9 mouse cellular contexts compared by ENCODE assay signal in the genomic region with DNA sequence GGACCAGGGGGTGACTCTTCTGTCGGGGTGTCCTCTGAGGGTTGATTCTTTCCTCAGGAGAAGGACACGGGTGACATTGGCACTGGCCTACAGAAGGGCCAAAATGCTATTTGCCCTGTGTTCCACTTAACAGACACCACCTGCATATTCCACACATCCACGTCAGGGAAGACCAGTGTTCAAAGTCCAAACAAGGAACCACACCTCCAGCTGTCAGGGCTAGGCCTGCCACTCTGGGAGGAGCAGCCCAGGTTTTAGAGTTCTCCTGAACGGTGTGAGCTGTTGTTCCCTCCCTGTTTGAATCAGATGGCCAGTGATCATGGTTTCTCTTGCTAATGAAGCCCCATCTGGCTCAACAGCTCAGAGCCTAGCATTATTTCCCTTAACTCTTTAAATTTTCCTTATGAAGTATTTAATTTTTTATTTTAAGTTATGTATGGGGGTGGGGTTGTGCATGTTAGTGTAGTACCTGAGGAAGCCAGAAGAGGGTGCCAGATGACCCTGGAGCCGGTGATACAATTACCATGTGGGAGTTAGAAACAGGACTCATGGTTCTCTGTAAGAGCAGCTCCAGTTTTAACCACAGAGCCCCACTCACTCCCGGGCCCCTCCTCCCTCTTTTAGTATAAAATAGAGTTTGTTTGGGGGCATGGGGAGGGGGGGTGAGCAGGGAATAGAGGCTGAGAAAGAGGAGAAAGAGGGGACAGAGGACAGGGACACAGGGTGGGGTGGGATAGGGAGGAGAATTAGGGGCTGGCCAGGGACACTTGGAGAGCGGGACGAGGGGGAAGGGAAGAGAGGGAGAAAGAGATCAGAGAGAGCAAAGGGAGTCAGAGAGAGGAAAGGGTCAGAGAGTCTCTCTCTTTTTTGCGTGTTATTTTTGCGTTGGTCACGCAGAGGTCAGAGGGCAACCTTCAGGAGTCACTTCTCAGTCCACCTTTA.
DNase-seq lines count a peak whose midpoint lies in the region; ATAC-seq and TF ChIP-seq lines count a peak whose summit lies in the region.
"Had no signal": no experiment of that assay in that cellular context is flagged by ENCODE, and none has a peak within 500 bp of the region (broad histone marks: within the 10 kb centered on the region; RNA-seq: fewer than 3 reads in every experiment).

No protein-coding gene starts in this region.

- TF ChIP-seq POLR2A in bone marrow macrophage, adult 2 months (IDR thresholded peaks at IDR 0.05; ENCODE audit: borderline replicate concordance, low read depth, low read length): no peak

- peak; percentile 65 for DNase-seq in CD4-positive, CD25-positive, alpha-beta regulatory T cell, adult 2 months (ENCODE audit: low read depth, low spot score)
- DNase-seq in 3134 (ENCODE audit: extremely low read depth, insufficient read length, low spot score): peak; percentile 12
- DNase-seq in heart, postnatal 4 days: peak; percentile 74
- peak; percentile 72 for DNase-seq in limb, embryonic 11.5 days (ENCODE audit: low spot score)
- DNase-seq in skeletal muscle tissue, adult 2 months (ENCODE audit: low read depth, low spot score): peak; percentile 22

- H3K27ac ChIP-seq in bone marrow macrophage, adult 2 months (ENCODE audit: insufficient read depth, low read depth, low read length): no peak overlapping the region
- no peak overlapping the region for H3K27ac ChIP-seq in embryonic facial prominence, embryonic 15.5 days (replicated peaks)
- no peak overlapping the region for H3K27ac ChIP-seq in limb, embryonic 11.5 days (replicated peaks; ENCODE audit: low read depth, low read length)
- H3K27ac ChIP-seq: neural tube, embryonic 12.5 days had no signal

- no peak overlapping the region for H3K4me2 ChIP-seq in embryonic facial prominence, embryonic 15.5 days (replicated peaks)
- no peak overlapping the region for H3K4me2 ChIP-seq in limb, embryonic 11.5 days (ENCODE audit: low read depth, severe bottlenecking)
- H3K4me2 ChIP-seq: neural tube, embryonic 12.5 days had no signal

- peak; percentile 41 for TF ChIP-seq CTCF in bone marrow macrophage, adult 2 months (IDR thresholded peaks at IDR 0.05; ENCODE audit: low read depth, low read length)

- no peaks in the 10 kb centered on the region for H3K27me3 ChIP-seq in embryonic facial prominence, embryonic 15.5 days
- H3K27me3 ChIP-seq in limb, embryonic 11.5 days (ENCODE audit: control insufficient read depth, insufficient read depth, low read length): no peaks in the 10 kb centered on the region

- 65% methylated on average over 11 of the region's 11 CpGs for WGBS in embryonic facial prominence, embryonic 15.5 days
- 72% methylated on average over 11 of the region's 11 CpGs for WGBS in limb, embryonic 11.5 days

- H3K9me3 ChIP-seq in embryonic facial prominence, embryonic 15.5 days (replicated peaks): no peaks in the 10 kb centered on the region
- no peaks in the 10 kb centered on the region for H3K9me3 ChIP-seq in limb, embryonic 11.5 days (ENCODE audit: control insufficient read depth, low read length)
- H3K9me3 ChIP-seq: neural tube, embryonic 12.5 days had no signal

- H3K36me3 ChIP-seq in embryonic facial prominence, embryonic 15.5 days: no peaks in the 10 kb centered on the region
- no peaks in the 10 kb centered on the region for H3K36me3 ChIP-seq in limb, embryonic 11.5 days (ENCODE audit: control insufficient read depth, insufficient read depth, low read length)
- H3K36me3 ChIP-seq: neural tube, embryonic 12.5 days had no signal

- no peak for ATAC-seq in CD4-positive, CD25-positive, alpha-beta regulatory T cell, adult 4 months
- ATAC-seq in embryonic facial prominence, embryonic 15.5 days (ENCODE audit: insufficient number of reproducible peaks, low FRiP score, low TSS enrichment, low read depth): 0 out of 2 replicates have a peak, but pooled peaks have one; percentile 57
- ATAC-seq in limb, embryonic 11.5 days (ENCODE audit: insufficient number of reproducible peaks, low FRiP score, low TSS enrichment, low read depth): no peak

- H3K9ac ChIP-seq in embryonic facial prominence, embryonic 15.5 days: no peak overlapping the region
- H3K9ac ChIP-seq in limb, embryonic 11.5 days (ENCODE audit: low read length): no peak overlapping the region
- H3K9ac ChIP-seq: neural tube, embryonic 12.5 days had no signal

- no peak overlapping the region for H3K4me3 ChIP-seq in bone marrow macrophage, adult 2 months (ENCODE audit: insufficient read depth, low read length)
- H3K4me3 ChIP-seq in embryonic facial prominence, embryonic 15.5 days (replicated peaks): no peak overlapping the region
- no peak overlapping the region for H3K4me3 ChIP-seq in limb, embryonic 11.5 days (ENCODE audit: low read depth, low read length)
- H3K4me3 ChIP-seq: neural tube, embryonic 12.5 days had no signal

- no peaks in the 10 kb centered on the region for H3K4me1 ChIP-seq in bone marrow macrophage, adult 2 months (ENCODE audit: control insufficient read depth, insufficient read depth, low read length)
- H3K4me1 ChIP-seq in embryonic facial prominence, embryonic 15.5 days: no peaks in the 10 kb centered on the region
- peaks cover 4% of the 10 kb centered on the region; the same call in 1 of the 2 replicates for H3K4me1 ChIP-seq in limb, embryonic 11.5 days (ENCODE audit: control insufficient read depth, insufficient read depth, low read length)

Comparison
In these comparisons a context has a peak if more than half of its experiments do, and no peak if none do; other contexts are left out.
1. DNase-seq: peak in every context shown above with its lines; median percentile 74 in heart, postnatal 4 days; 72 in limb, embryonic 11.5 days; 65 in CD4-positive, CD25-positive, alpha-beta regulatory T cell, adult 2 months; 22 in skeletal muscle tissue, adult 2 months; 12 in 3134.